Mouse (Mus musculus): ENCODE data around the gene Plaa.
"Not testable (repeated sequence)": the region's sequence is repeated elsewhere in the genome, so short reads cannot be mapped to it uniquely, and the experiment has no call there.

Gene Plaa

DNA sequence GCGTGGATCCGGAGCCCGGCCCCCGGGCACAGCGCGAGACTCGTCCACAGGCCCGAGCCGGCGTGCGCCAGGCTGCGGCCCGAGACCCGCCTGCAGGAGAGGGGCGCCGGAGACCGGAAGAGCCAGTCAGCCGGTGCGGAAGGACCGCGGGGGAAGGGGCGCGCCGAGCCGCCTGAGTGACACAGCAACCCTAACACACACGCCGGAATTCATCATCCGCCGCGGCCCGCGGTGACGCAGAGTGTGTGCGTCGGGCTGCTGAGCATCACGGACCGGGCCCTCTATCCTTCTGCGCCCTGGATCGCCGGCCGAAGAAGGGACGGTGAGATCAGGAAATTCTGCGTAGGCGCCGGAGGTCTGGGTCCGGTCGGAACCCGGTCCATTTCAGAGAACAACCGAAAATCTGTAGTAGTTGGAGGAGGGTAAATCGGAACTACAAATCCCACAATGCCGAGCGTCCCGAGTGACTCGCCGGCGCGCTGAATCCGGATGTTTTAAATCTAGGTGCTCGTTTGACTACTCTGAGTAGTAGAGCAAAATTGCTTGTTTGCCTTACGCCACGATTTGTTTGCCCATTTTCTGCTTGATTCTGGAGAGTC is at the start of gene Plaa:
Gene Plaa (minus strand): TSS at position 214 of the 599 bp plus-strand sequence.
- DNase-seq (ENCODE audit: low read depth, low spot score): peak; percentile 90

DNA sequence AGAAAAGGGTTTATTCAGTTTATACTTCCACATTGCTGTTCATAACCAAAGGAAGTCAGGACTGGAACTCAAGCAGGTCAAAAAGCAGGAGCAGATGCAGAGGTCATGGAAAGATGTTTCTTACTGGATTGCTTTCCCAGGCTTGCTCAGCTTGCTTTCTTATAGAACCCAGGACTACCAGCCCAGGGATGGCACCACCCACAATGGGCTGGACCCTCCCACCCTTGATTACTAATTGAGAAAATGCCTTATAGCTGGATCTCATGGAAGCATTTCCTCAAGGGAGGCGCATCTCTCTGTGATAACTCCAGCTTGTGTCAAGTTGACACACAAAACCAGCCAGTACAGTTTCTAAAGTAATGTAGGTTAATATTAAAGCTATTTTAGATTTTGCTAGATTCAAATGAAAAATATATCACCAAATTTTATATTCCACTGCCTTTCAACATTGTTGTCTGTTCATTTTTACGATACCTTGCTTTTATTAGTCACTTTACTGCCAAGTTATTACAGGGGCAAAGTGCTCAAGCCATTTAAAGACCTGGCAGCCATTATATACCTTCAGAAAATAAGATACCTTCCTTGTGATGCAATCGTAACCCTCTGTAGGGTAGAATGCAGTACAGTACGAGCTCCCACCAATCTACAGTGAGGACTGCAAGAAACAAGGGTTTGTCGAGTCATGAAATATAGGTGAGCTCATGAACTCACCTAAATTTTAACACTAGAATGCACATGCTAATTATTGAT is 47.6 kb upstream of the Plaa start:
- not testable (repeated sequence) for DNase-seq (ENCODE audit: low read depth, low spot score)

DNA sequence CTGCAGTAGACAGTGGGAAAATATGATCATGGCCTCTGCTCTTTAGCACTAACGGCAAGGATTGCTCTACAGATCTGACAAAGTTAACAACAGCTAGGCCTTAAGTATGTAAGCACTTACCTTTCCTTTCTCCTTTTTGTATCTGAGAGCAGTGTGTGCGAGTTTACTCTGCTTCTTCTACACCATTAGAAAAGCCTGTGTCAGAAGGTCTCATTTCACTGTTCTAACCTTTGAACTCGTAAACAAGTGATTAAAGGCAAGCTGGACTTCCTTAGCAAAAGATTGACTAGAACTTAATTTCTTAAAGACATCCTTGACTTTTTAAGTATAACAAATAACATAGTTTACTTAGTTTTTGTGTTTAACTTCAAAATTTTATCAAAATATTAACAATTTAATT is 46.9 kb upstream of the Plaa start, which contains the start of gene Lrrc19:
Gene Lrrc19 (minus strand): TSS at position 225 of the 400 bp plus-strand sequence.
- DNase-seq (ENCODE audit: low read depth, low spot score): no peak

DNA sequence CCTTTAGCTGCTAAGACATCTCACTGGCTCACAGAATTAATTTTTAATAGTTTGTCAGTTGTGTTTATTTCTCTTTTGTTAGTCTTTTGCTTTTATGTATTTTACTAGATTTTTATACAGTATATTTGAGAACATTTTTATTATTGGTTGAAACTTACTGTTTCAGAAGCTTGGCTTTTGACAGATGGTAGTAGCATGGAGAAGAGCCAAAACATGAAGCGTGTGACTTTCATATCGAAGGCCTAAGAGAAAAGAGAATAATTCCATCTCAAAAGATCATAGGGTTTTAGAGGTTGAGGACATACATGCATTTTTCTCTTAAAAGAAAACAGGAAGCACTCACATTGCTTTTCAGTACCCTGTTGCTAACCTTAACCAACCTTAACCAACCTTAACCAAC is 40.1 kb upstream of the Plaa start:
- no peak for DNase-seq (ENCODE audit: low read depth, low spot score)

DNA sequence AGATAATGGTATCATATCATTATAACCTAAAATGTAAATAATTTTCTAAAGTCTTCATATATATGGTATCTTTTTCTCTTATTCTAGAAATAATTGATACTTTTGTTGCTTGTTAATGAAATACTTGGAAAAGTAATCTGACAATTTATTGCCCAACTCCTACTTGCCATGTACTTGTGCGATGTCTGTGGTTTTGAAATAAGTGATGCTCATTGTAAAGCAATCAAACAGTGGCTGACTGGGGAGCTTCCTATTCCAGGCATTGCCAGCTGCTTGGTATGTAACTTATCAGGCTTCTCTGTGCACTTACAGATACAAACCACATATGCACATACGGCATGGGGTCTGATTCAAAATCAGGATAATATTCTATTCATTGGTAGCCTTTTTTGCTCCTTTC is 17.0 kb upstream of the Plaa start:
- DNase-seq (ENCODE audit: low read depth, low spot score): no peak

DNA sequence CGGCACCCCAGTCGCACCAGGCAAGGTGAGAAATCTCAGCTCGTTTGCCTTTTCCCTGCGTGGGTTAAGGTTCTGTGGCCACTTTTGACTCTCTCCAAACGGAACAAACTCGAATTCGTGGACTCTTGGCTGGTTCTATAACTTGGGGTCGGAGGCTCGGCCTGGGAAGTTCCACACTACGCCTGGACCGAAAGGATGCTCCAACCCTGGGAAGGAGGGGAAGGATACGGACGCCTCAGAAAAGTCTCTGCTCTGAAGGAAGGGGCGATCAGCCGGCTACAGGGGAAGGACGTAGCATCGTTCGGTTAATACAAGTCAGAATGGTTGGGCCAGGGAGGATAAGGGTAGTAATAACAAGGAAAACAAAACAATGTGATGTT is 11.6 kb upstream of the Plaa start:
- DNase-seq (ENCODE audit: low read depth, low spot score): no peak

DNA sequence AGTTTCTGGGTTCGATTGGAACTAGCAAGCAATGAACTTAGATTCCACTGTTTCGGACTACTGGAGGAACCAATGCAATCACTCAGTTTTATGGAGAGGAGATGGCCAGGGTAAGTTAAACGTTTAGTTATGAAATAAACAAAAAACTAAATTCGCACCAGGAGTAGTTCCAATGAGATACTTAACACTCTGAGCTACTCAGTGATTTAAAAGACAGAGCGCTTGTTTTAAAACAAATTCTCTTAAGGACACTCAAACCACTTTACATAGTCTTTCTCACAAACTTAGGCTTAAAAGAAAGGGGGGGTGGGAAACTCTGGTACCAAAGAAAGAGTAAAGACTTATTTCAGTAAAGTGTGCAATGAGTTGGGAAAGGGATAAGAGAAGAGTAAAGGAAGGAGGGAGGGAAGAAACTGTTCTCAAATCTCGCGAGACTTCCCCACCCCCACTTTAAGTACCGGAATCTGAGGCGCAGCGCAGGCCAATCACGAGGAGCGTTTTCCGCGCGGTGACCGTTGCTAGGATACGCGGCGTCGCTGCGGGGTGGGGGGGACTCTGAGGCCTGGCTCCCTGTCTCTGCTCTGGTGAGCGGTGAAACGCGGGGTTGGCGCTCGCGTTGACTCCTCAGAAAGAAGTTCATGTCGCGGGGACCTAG is 11.1 kb upstream of the Plaa start, which contains the start of gene Ift74:
Gene Ift74 (plus strand): TSS at position 520 of the 655 bp plus-strand sequence.
- DNase-seq (ENCODE audit: low read depth, low spot score): peak; percentile 98

DNA sequence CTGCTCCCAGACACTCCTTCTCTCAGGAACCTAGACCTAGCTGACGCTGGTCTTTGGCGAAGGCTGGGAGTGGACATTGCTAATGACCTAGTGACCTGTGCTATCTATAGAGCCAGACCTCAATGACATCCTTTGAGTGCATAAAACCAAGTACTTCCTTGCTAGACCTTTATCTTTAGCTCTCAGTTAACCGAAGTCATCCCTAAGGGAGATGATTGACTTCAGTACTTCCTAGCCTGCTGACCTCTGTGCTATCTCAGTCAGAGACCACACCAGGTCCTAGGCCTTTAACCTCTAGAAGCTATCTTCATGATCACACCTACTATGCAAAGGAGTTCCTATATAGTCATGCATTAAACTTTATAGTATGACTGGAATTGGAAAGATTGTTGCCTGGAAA is 7.3 kb upstream of the Plaa start:
- DNase-seq (ENCODE audit: low read depth, low spot score): no peak

DNA sequence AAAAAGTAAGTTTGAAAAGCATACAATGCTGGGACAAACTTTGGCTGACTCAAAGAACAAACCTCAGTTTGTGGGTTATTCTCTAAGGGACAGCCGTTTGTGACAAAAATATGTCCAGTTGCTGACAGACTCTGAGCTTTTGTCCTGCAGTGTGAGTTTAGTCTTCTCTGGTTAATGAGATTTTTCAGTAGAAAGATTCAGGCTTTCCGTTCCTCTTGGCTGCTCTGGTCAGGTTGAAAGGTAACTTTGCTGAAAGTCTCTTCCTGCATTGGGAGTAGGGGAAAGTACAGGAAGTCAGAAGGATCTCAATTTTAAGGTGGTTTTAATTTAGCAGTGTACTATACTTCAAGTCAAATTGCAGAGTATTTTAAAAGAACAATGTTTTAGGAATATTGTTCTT is 2.5 kb upstream of the Plaa start:
- DNase-seq (ENCODE audit: low read depth, low spot score): no peak

DNA sequence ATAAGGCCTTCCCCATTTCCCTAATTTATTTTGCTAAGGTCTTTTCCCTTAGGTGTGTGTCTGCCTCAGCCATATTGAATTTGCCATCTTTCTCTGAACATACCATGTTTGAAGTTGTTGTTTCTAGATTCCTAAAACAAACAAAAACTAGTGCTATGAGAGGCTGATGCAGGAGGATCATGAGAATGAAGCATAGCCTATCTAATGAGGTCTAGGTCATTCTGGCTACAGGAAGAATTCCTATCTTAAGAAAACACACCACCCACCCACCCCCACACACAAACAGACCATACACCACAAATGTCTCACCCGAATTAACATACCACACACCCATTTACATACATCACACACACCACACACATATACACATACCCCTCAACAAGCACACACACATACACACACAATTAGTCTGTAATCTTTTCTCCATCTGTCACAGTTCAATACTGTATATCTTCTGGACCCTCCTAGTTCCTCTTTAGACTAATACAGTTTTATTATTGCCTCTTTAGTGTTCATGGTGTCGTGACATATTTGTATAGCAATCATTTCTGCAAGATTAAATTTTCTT is 1.5 kb upstream of the Plaa start:
- DNase-seq (ENCODE audit: low read depth, low spot score): no peak

DNA sequence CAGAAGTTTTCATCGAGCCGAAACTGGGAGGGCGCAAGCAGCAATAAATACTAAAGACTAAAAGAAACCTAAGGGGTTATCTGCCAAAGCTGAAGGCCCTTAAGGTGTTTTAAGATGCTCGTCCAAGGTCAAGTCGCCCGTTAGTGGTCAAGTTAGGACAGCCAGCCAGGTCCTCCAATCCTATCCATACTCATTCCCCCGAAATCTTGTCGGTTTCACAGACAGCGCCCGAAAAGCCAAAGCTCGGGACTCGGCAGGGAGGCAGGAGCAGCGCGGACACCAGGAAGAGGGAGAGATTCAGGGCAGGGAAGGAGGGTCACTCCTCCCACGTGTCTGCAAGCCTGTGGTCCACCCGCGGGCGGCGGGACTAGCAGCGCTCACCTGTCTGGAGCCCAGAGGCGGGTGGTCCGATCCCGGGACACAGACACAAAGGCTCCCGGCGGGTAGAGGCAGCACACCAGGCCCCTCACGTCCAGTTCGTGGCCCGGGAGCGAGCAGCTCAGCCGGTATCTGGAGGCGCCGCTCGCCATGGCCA is 481 bp downstream of the Plaa start:
- peak; percentile 30 for DNase-seq (ENCODE audit: low read depth, low spot score)

DNA sequence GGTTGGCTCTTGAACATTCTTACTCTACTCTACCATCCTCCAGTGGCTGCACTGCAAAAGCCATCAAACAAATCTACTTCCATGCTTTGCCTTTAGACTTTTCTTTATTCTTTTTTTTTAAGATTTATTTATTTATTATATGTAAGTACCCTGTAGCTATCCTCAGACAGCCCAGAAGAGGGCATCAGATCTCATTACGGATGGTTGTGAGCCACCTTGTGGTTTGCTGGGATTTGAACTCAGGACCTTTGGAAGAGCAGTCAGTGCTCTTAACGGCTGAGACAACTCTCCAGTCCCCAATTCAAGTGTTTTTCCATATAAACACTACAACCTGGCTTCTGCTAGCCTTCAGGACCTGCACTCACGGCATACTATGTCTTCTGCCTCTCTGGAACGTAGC is 1.6 kb downstream of the Plaa start:
- peak; percentile 32 for DNase-seq (ENCODE audit: low read depth, low spot score)

DNA sequence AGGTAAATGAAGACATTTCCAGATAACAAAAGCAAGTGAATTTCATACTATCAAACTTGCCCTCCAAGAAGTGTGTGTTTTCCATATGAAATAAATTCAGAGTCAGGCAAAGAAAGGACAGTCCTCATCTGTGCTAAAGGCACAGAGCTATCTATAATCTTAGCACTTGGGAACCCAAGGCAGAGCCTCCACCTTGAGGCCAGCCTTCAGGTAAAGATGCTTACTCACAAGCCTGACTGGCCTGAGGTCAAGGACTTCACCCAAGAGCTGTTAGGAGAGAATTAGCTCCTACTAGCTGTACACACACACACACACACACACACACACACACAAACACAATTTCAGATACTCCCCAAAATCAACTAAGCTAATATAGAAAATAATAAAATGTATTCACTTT is 10.3 kb downstream of the Plaa start:
- DNase-seq (ENCODE audit: low read depth, low spot score): no peak

DNA sequence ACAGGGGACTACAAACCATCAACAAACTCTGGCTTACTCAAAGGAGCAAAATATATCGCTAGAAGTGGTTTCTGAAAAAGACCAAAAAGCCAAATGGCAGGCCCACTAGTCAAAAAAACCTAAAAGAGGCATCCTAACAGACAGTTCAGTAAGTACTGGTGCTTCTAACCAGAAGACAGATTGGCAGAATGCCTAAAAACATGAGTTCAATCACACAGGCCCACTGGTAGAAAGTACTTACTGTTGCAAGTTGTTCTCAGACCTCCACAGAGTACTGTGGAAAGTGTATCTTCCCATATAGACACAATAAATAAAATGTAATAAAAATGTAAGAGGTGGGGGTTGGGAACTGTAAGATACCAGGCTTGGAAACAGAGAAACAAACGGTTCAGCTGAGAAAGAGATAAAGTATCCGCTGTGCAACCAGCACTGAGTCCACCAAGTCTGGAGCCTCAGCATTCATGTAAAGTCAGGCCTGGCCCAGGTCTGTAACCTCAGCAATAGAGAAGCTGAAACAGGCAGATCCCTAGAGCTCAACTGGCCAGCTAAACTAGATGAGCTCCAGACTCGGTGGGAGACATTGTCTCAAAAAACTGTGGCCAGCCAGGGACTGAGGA is 11.2 kb downstream of the Plaa start:
- DNase-seq (ENCODE audit: low read depth, low spot score): no peak

DNA sequence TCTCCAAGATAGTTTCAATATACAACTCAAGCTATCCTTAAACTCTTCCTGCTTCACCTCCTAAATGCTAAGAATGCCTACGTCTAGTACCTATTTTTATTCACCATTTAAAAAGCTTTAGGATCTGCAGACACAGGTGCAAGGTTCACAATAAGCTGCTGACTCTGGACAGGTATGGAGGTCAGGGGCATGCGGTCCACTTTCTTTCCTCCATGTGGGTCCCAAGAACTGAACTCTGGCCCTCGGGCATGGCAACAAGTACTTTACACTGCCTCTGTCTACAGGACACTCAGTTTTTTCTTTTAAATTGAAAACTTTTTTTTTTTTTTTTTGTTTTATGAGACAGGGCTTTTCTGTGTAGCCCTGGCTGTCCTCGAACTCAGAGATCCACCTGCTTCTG is 30.4 kb downstream of the Plaa start:
- DNase-seq (ENCODE audit: low read depth, low spot score): no peak

DNA sequence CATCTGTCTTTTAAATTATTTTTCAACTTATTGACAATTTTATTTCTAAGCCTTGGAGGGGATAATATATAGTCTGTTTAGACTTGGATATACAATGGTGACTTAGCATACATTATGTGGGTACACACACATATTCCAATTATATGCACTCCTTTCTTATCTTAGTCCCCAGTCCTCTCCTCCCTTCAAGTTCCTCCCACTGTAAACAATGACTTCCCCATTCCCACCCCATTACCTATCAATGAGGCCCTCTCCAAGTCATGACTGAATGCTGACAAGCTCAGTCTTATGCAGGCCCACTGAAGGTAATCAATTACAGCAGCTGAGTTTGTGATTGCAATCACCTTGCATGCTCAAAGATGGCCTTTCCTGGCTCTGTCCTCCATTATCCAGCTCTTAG is 38.7 kb downstream of the Plaa start:
- no peak for DNase-seq (ENCODE audit: low read depth, low spot score)

DNA sequence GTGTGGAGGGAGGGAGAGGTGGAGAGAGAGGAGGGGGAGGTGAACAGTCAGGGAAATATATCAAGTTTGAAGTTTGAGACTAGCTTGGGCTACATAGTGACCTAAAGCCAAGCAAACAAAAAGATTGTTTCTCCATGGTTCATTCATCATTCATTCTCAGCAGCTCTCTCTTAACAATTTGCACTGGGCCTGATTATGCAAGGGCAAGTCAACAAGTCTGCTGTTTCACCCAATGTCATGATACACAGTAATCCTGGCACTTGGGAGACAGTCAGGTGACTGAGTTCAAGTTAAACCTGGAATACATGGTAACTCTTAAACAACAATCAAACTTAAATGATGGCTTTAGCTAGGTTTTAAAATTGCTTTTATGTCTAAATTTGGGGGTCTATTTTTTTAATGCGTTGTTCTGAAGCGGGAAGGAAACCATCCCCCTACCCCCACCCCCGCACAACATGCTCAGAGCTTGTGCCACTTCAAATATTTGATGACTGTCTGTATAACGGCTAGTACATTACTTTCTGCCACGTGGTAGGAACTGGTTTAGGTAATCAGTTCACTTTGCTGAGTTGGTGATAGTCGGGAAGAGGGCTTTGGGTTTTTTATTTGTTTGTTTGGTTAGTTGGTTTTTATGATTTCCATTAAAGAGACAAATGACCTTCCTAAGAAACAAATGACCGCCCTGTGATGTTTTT is 40.9 kb downstream of the Plaa start:
- DNase-seq (ENCODE audit: low read depth, low spot score): no peak

DNA sequence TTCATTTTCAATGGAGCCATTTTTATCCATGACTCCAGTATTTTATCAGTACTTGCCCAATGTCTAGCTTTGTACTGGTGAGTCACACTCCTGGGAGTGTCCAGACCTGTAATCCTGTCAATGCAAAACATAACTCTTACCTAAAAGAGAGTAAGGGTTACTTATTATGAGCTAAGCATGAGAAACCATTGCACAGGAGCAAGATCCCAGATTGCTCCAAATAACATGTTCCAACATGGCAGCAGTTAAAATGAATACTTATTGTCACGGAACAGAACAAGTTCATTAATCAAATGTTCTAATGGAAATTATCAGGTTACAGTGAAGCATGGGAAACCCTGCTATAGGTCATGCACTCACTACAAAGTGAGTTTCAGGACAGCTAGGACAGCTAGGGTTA is 42.7 kb downstream of the Plaa start:
- no peak for DNase-seq (ENCODE audit: low read depth, low spot score)

DNA sequence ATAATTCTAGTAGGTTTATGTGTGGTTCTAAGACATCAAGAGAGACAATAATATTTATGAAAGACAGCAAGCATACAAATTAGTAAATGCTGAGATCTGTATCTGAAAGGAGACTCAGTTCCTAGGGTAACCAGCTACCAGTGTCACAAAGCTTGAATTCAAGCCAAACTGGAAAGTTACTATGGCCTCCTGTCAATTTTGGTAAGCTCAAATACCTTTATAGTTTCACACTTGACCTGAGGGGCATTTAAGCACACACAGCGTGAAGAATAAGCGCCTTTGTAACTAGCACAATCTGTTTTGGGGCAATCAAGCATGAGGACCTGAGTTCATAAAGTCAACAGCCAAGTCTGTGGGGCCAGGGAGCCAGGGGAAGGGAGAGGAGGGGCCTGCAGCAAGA is 43.8 kb downstream of the Plaa start:
- DNase-seq (ENCODE audit: low read depth, low spot score): no peak

DNA sequence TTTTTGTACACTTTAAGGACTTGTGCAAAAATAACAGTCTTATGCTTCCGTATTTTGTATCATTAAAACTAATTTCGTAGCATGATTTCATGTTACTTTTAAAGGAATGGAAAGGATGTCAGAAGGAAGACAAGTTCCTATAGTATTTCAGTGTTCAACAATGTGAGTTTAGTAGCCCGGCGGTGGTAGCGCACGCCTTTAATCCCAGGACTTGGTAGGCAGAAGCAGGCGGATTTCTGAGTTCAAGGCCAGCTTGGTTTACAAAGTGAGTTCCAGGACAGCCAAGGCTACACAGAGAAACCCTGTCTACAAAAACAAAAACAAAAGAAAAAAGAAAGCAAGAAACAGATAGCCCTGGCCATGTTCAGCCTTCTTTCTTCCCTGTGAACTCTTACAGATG is 45.9 kb downstream of the Plaa start:
- no peak for DNase-seq (ENCODE audit: low read depth, low spot score)
